Mouse (Mus musculus) layer of hippocampus, postnatal 25 days (tissue): Measurements from ENCODE around the gene Siah3. TPM values are rescaled to one million over a fixed set of nuclear protein-coding genes. Genes with fewer than 3 reads are reported as not detected.

Experiments
- total RNA-seq, 2 experiments: library from RNA; stranded (reverse); gene quantifications; 2 replicates each; pipeline ENCODE4 v1.2.3; 2021

Siah3 gene
- total RNA-seq, 2 experiments from 2014 or later = 7.4 to 10.3 TPM

Other genes with a start within 250 kb of the Siah3 start
- not detected for gene Cpb2, start 213.7 kb upstream of the Siah3 start, total RNA-seq
- 10 to 100 TPM; 50.9 to 51.9 TPM for gene Zc3h13, start 171.6 kb upstream of the Siah3 start, total RNA-seq
- gene Spert, start 137.1 kb downstream of the Siah3 start, total RNA-seq = not detected
- not detected for gene Erich6b, start 186.3 kb downstream of the Siah3 start, total RNA-seq